Mouse (Mus musculus): ENCODE measurements around the gene Adcy1. TPM values are rescaled to one million over a fixed set of nuclear protein-coding genes. Genes with fewer than 3 reads are reported as not detected.

The Adcy1 gene
- polyA plus RNA-seq, 1 experiment: 3.7 TPM

- Histone ChIP-seq H3K4me3 (ENCODE audit: insufficient read depth, low read depth, low read length) (no peak overlapping the region), H3K36me3 (ENCODE audit: control insufficient read depth, insufficient read depth, low read length) (no peaks in the 10 kb centered on the region), H3K27ac (ENCODE audit: insufficient read depth, low read depth, low read length) (no peak overlapping the region), H3K4me1 (ENCODE audit: control insufficient read depth, insufficient read depth, low read length) (no peaks in the 10 kb centered on the region), H3K27me3 (replicated peaks; ENCODE audit: control insufficient read depth, insufficient read depth, low read length) (no peaks in the 10 kb centered on the region)
- WGBS: 85% methylated on average over 11 of the region's 11 CpGs
- DNase-seq: peak; percentile 67
- TF ChIP-seq POLR2A (IDR thresholded peaks at IDR 0.05; ENCODE audit: low read depth, low read length) (no peak), CTCF (conservative IDR thresholded peaks at IDR 0.05; ENCODE audit: insufficient read depth, insufficient read length, low read depth, low read length) (peak; percentile 69)
Observed at GRCm38 (mm10) chr11:7144369-7144768, 81.1 kb downstream of the Adcy1 start.

GRCm38 (mm10) chr11:7145221-7145620 lies 81.9 kb downstream of the Adcy1 start:
- no peaks in the 10 kb centered on the region for H3K36me3 ChIP-seq (ENCODE audit: control insufficient read depth, insufficient read depth, low read length)
- no peaks in the 10 kb centered on the region for H3K4me1 ChIP-seq (ENCODE audit: control insufficient read depth, insufficient read depth, low read length)
- TF ChIP-seq CTCF (conservative IDR thresholded peaks at IDR 0.05; ENCODE audit: insufficient read depth, insufficient read length, low read depth, low read length) (no peak), POLR2A (IDR thresholded peaks at IDR 0.05; ENCODE audit: low read depth, low read length) (no peak)
- 62% methylated on average over 4 of the region's 4 CpGs for WGBS
- no peaks in the 10 kb centered on the region for H3K27me3 ChIP-seq (replicated peaks; ENCODE audit: control insufficient read depth, insufficient read depth, low read length)
- no peak overlapping the region for H3K4me3 ChIP-seq (ENCODE audit: insufficient read depth, low read depth, low read length)
- no peak overlapping the region for H3K27ac ChIP-seq (ENCODE audit: insufficient read depth, low read depth, low read length)
- no peak for DNase-seq

GRCm38 (mm10) chr11:7147536-7147935 lies 84.2 kb downstream of the Adcy1 start:
- no peak for TF ChIP-seq CTCF (conservative IDR thresholded peaks at IDR 0.05; ENCODE audit: insufficient read depth, insufficient read length, low read depth, low read length)
- Histone ChIP-seq H3K4me3 (ENCODE audit: insufficient read depth, low read depth, low read length) (no peak overlapping the region), H3K27me3 (replicated peaks; ENCODE audit: control insufficient read depth, insufficient read depth, low read length) (no peaks in the 10 kb centered on the region), H3K27ac (ENCODE audit: insufficient read depth, low read depth, low read length) (no peak overlapping the region), H3K36me3 (ENCODE audit: control insufficient read depth, insufficient read depth, low read length) (no peaks in the 10 kb centered on the region), H3K4me1 (ENCODE audit: control insufficient read depth, insufficient read depth, low read length) (0 out of 2 replicates have a peak, but pooled peaks cover 1% of the 10 kb centered on the region)
- WGBS: 89% methylated on average over 8 of the region's 8 CpGs
- no peak for DNase-seq

GRCm38 (mm10) chr11:7147945-7148344 lies 84.7 kb downstream of the Adcy1 start:
- no peaks in the 10 kb centered on the region for H3K36me3 ChIP-seq (ENCODE audit: control insufficient read depth, insufficient read depth, low read length)
- DNase-seq: no peak
- no peak overlapping the region for H3K4me3 ChIP-seq (ENCODE audit: insufficient read depth, low read depth, low read length)
- TF ChIP-seq POLR2A (IDR thresholded peaks at IDR 0.05; ENCODE audit: low read depth, low read length) (no peak), CTCF (conservative IDR thresholded peaks at IDR 0.05; ENCODE audit: insufficient read depth, insufficient read length, low read depth, low read length) (no peak)
- WGBS: 89% methylated on average over 7 of the region's 7 CpGs
- no peaks in the 10 kb centered on the region for H3K27me3 ChIP-seq (replicated peaks; ENCODE audit: control insufficient read depth, insufficient read depth, low read length)
- peaks cover 5% of the 10 kb centered on the region; the same call in 1 of the 2 replicates for H3K4me1 ChIP-seq (ENCODE audit: control insufficient read depth, insufficient read depth, low read length)
- H3K27ac ChIP-seq (ENCODE audit: insufficient read depth, low read depth, low read length): no peak overlapping the region

GRCm38 (mm10) chr11:7149471-7149870 lies 86.2 kb downstream of the Adcy1 start:
- no peaks in the 10 kb centered on the region for H3K27me3 ChIP-seq (replicated peaks; ENCODE audit: control insufficient read depth, insufficient read depth, low read length)
- H3K27ac ChIP-seq (ENCODE audit: insufficient read depth, low read depth, low read length): no peak overlapping the region
- TF ChIP-seq POLR2A (IDR thresholded peaks at IDR 0.05; ENCODE audit: low read depth, low read length) (no peak), CTCF (conservative IDR thresholded peaks at IDR 0.05; ENCODE audit: insufficient read depth, insufficient read length, low read depth, low read length) (no peak)
- WGBS: 75% methylated on average over 7 of the region's 7 CpGs
- no peak for DNase-seq
- no peak overlapping the region for H3K4me3 ChIP-seq (ENCODE audit: insufficient read depth, low read depth, low read length)
- peaks cover 9% of the 10 kb centered on the region; the same call in 1 of the 2 replicates for H3K4me1 ChIP-seq (ENCODE audit: control insufficient read depth, insufficient read depth, low read length)
- H3K36me3 ChIP-seq (ENCODE audit: control insufficient read depth, insufficient read depth, low read length): no peaks in the 10 kb centered on the region

- WGBS: 95% methylated on average over 8 of the region's 8 CpGs
- Histone ChIP-seq H3K36me3 (ENCODE audit: control insufficient read depth, insufficient read depth, low read length) (no peaks in the 10 kb centered on the region), H3K27ac (ENCODE audit: insufficient read depth, low read depth, low read length) (no peak overlapping the region), H3K4me1 (ENCODE audit: control insufficient read depth, insufficient read depth, low read length) (peaks cover 9% of the 10 kb centered on the region; the same call in 1 of the 2 replicates), H3K27me3 (replicated peaks; ENCODE audit: control insufficient read depth, insufficient read depth, low read length) (no peaks in the 10 kb centered on the region), H3K4me3 (ENCODE audit: insufficient read depth, low read depth, low read length) (no peak overlapping the region)
- DNase-seq: no peak
- TF ChIP-seq CTCF (conservative IDR thresholded peaks at IDR 0.05; ENCODE audit: insufficient read depth, insufficient read length, low read depth, low read length) (no peak), POLR2A (IDR thresholded peaks at IDR 0.05; ENCODE audit: low read depth, low read length) (no peak)
Observed at GRCm38 (mm10) chr11:7150511-7150910, 87.2 kb downstream of the Adcy1 start.

- 78% methylated on average over 12 of the region's 12 CpGs for WGBS
Observed at GRCm38 (mm10) chr11:7152371-7152770, 89.1 kb downstream of the Adcy1 start.

More at GRCm38 (mm10) chr11:7152371-7152770, 89.1 kb downstream of the Adcy1 start:
- TF ChIP-seq POLR2A (IDR thresholded peaks at IDR 0.05; ENCODE audit: low read depth, low read length): no peak
- TF ChIP-seq CTCF (conservative IDR thresholded peaks at IDR 0.05; ENCODE audit: insufficient read depth, insufficient read length, low read depth, low read length): no peak
- no peak for DNase-seq
- no peaks in the 10 kb centered on the region for H3K27me3 ChIP-seq (replicated peaks; ENCODE audit: control insufficient read depth, insufficient read depth, low read length)
- no peak overlapping the region for H3K4me3 ChIP-seq (ENCODE audit: insufficient read depth, low read depth, low read length)
- H3K27ac ChIP-seq (ENCODE audit: insufficient read depth, low read depth, low read length): peak overlapping the region; percentile 1; the same call in 1 of the 2 replicates
- H3K36me3 ChIP-seq (ENCODE audit: control insufficient read depth, insufficient read depth, low read length): no peaks in the 10 kb centered on the region
- H3K4me1 ChIP-seq (ENCODE audit: control insufficient read depth, insufficient read depth, low read length): peaks cover 12% of the 10 kb centered on the region; the same call in 1 of the 2 replicates
